Mouse (Mus musculus) liver, embryonic 16.5 days (tissue): ENCODE measurements around the gene Tob1. TPM values are rescaled to one million over a fixed set of nuclear protein-coding genes. Genes with fewer than 3 reads are reported as not detected.

Experiments
- ATAC-seq: fragments of 200-750 bp; cut with Nextera tagmentation; 2 replicates; pipeline ENCODE4 v1.8.0; 2017; ENCODE audit warnings: low read depth, mild to moderate bottlenecking, moderate number of reproducible peaks, moderate library complexity
- H3K27ac ChIP-seq: fragments of 300-500 bp; sonication (generic); 2 replicates; pipeline ENCODE4 v1.5.1; 2014; ENCODE audit warnings: mild to moderate bottlenecking, low read length
- H3K27me3 ChIP-seq: fragments of 300-500 bp; sonication (generic); 2 replicates; pipeline ENCODE4 v1.6.1; 2014; ENCODE audit warnings: low read depth, low read length, mixed read lengths; ENCODE audit not compliant: control insufficient read depth, insufficient read depth
- H3K36me3 ChIP-seq: fragments of 300-500 bp; sonication (generic); 2 replicates; pipeline ENCODE4 v1.6.1; 2014; ENCODE audit warnings: mild to moderate bottlenecking; ENCODE audit not compliant: control insufficient read depth, insufficient read depth
- H3K4me1 ChIP-seq: fragments of 300-500 bp; sonication (generic); 2 replicates; pipeline ENCODE4 v1.6.1; 2014; ENCODE audit warnings: low read depth, low read length, mixed read lengths; ENCODE audit not compliant: control insufficient read depth
- H3K4me2 ChIP-seq: fragments of 300-500 bp; sonication (generic); 2 replicates; pipeline ENCODE4 v1.6.1; 2014; ENCODE audit warnings: low read depth, low read length, mixed read lengths
- H3K4me3 ChIP-seq: fragments of 300-500 bp; sonication (generic); 2 replicates; pipeline ENCODE4 v1.5.1; 2014; ENCODE audit warnings: low read depth, mild to moderate bottlenecking, low read length
- H3K9ac ChIP-seq: fragments of 300-500 bp; sonication (generic); 2 replicates; pipeline ENCODE4 v1.6.1; 2014; ENCODE audit warnings: low read depth, low read length
- H3K9me3 ChIP-seq: fragments of 300-500 bp; sonication (generic); replicated peaks from 2 replicates; pipeline ENCODE4 v1.6.1; 2016; ENCODE audit warnings: low read length; ENCODE audit not compliant: control insufficient read depth
- WGBS: fragments of 180-500 bp; shearing (Covaris S2); extraction: QIAGEN DNeasy Blood & Tissue Kit; methylation state at CpG from one replicate; pipeline ENCODE4 v1.1.7; 2014; ENCODE audit not compliant: insufficient replicate concordance; 5-methylcytosine and 5-hydroxymethylcytosine counted together
- polyA plus RNA-seq: library from polyadenylated mRNA; unstranded; fragments of >200 nt; fragmentation: Nextera tagmentation; extraction: Ambion mirVana; gene quantifications from 2 replicates; pipeline ENCODE4 v1.2.1, GENCODE M21; 2015

Gene Tob1
- polyA plus RNA-seq, 1 experiment from 2014 or later: 11.6 TPM

GRCm38 (mm10) chr11:94175288-94175687 lies 36.0 kb upstream of the Tob1 start:
- Histone ChIP-seq H3K9ac (no peak overlapping the region), H3K4me3 (no peak overlapping the region), H3K36me3 (no peaks in the 10 kb centered on the region), H3K9me3 (no peaks in the 10 kb centered on the region), H3K27ac (no peak overlapping the region), H3K4me1 (peaks cover 5% of the 10 kb centered on the region; the same call in 1 of the 2 replicates), H3K27me3 (no peaks in the 10 kb centered on the region), H3K4me2 (no peak overlapping the region)
- ATAC-seq: no peak
- WGBS: 56% methylated on average over 7 of the region's 7 CpGs

DNA sequence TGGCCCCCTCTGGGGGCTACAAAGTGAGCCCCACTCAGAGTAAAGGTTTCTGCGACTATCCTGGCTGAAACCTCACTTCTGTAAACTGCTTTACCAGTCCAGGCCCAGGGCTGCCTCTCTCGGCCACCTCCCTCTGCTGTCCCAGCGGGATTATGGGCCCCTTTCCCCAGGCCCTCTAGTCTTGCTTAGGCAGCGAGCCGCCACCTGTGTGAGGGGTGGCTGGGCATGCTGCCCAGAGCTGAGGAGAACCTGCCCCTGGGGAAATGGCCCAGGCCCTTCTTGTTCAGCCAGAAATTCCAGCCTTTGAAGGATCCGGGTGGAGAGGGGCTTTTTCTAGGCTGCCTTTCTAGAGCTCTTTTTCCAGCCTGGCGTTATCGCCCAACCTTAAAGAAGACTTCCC lies 35.6 kb upstream of the Tob1 start:
- 70% methylated on average over 8 of the region's 8 CpGs for WGBS
- no peak overlapping the region for H3K4me3 ChIP-seq
- no peaks in the 10 kb centered on the region for H3K9me3 ChIP-seq
- H3K27ac ChIP-seq: no peak overlapping the region
- H3K4me1 ChIP-seq: peaks cover 5% of the 10 kb centered on the region; the same call in 1 of the 2 replicates
- no peaks in the 10 kb centered on the region for H3K27me3 ChIP-seq
- ATAC-seq: no peak
- H3K36me3 ChIP-seq: no peaks in the 10 kb centered on the region
- H3K9ac ChIP-seq: no peak overlapping the region
- no peak overlapping the region for H3K4me2 ChIP-seq

- Histone ChIP-seq H3K9me3 (no peaks in the 10 kb centered on the region), H3K4me3 (no peak overlapping the region), H3K4me2 (no peak overlapping the region), H3K4me1 (peaks cover 5% of the 10 kb centered on the region; the same call in 1 of the 2 replicates), H3K27ac (no peak overlapping the region), H3K9ac (no peak overlapping the region), H3K27me3 (no peaks in the 10 kb centered on the region), H3K36me3 (no peaks in the 10 kb centered on the region)
- WGBS: 67% methylated on average over 15 of the region's 15 CpGs
- ATAC-seq: no peak
These were observed 33.2 kb upstream of the Tob1 start for GRCm38 (mm10) chr11:94177841-94178585.

GRCm38 (mm10) chr11:94179768-94180167 lies 31.5 kb upstream of the Tob1 start:
- no peaks in the 10 kb centered on the region for H3K27me3 ChIP-seq
- no peak for ATAC-seq
- no peak overlapping the region for H3K4me2 ChIP-seq
- H3K27ac ChIP-seq: no peak overlapping the region
- WGBS: 3% methylated on average over 1 of the region's 1 CpGs
- no peaks in the 10 kb centered on the region for H3K36me3 ChIP-seq
- H3K4me1 ChIP-seq: peaks cover 2% of the 10 kb centered on the region; the same call in 1 of the 2 replicates
- H3K4me3 ChIP-seq: no peak overlapping the region
- H3K9me3 ChIP-seq: no peaks in the 10 kb centered on the region
- no peak overlapping the region for H3K9ac ChIP-seq

GRCm38 (mm10) chr11:94180194-94180593 lies 31.1 kb upstream of the Tob1 start:
- WGBS: 29% methylated on average over 4 of the region's 4 CpGs
- Histone ChIP-seq H3K27me3 (no peaks in the 10 kb centered on the region), H3K4me1 (peaks cover 2% of the 10 kb centered on the region; the same call in 1 of the 2 replicates), H3K4me2 (no peak overlapping the region), H3K36me3 (no peaks in the 10 kb centered on the region), H3K9ac (no peak overlapping the region), H3K4me3 (no peak overlapping the region), H3K27ac (no peak overlapping the region), H3K9me3 (no peaks in the 10 kb centered on the region)
- ATAC-seq: peak; percentile 51

- Histone ChIP-seq H3K9me3 (no peaks in the 10 kb centered on the region), H3K4me3 (no peak overlapping the region), H3K9ac (no peak overlapping the region), H3K27me3 (no peaks in the 10 kb centered on the region), H3K4me2 (no peak overlapping the region), H3K36me3 (no peaks in the 10 kb centered on the region), H3K4me1 (peaks cover 2% of the 10 kb centered on the region; the same call in 1 of the 2 replicates), H3K27ac (no peak overlapping the region)
- 74% methylated on average over 8 of the region's 8 CpGs for WGBS
- no peak for ATAC-seq
These were observed 29.6 kb upstream of the Tob1 start for GRCm38 (mm10) chr11:94181694-94182093.

DNA sequence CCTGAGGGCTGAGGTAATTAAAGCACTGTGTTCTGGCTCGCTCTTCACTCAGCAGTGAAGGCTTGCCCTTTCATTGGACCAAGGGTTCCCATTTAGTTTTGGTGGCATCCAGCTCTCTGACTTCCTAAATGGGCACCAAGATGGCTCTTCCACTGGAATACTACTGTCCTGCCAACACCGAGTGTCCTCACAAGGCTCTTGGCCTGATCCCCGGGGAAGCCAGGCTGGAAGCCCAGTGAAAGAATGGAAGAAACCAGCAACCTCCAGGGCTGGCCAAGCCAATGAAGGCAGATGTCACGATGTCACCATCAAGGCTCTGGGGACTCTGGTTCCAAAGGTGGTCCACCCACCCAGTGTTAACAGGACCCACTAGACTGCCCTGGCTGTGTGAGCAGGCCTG lies 28.5 kb upstream of the Tob1 start:
- no peaks in the 10 kb centered on the region for H3K27me3 ChIP-seq
- H3K27ac ChIP-seq: no peak overlapping the region
- no peak overlapping the region for H3K9ac ChIP-seq
- H3K4me2 ChIP-seq: no peak overlapping the region
- H3K4me1 ChIP-seq: peaks cover 2% of the 10 kb centered on the region; the same call in 1 of the 2 replicates
- no peaks in the 10 kb centered on the region for H3K9me3 ChIP-seq
- no peak overlapping the region for H3K4me3 ChIP-seq
- WGBS: 78% methylated on average over 4 of the region's 4 CpGs
- no peaks in the 10 kb centered on the region for H3K36me3 ChIP-seq
- no peak for ATAC-seq

- ATAC-seq: no peak
- Histone ChIP-seq H3K27me3 (no peaks in the 10 kb centered on the region), H3K9ac (no peak overlapping the region), H3K4me1 (peaks cover 2% of the 10 kb centered on the region; the same call in 1 of the 2 replicates), H3K27ac (no peak overlapping the region), H3K36me3 (no peaks in the 10 kb centered on the region), H3K4me2 (no peak overlapping the region), H3K4me3 (no peak overlapping the region), H3K9me3 (no peaks in the 10 kb centered on the region)
- 53% methylated on average over 5 of the region's 5 CpGs for WGBS
These were observed 28.1 kb upstream of the Tob1 start for GRCm38 (mm10) chr11:94183120-94183519.

- Histone ChIP-seq H3K9ac (no peak overlapping the region), H3K4me1 (peaks cover 2% of the 10 kb centered on the region; the same call in 1 of the 2 replicates), H3K36me3 (no peaks in the 10 kb centered on the region), H3K4me2 (no peak overlapping the region), H3K4me3 (no peak overlapping the region), H3K27me3 (no peaks in the 10 kb centered on the region), H3K27ac (no peak overlapping the region), H3K9me3 (no peaks in the 10 kb centered on the region)
- 41% methylated on average over 2 of the region's 2 CpGs for WGBS
- no peak for ATAC-seq
These were observed 27.6 kb upstream of the Tob1 start for GRCm38 (mm10) chr11:94183671-94184070.
